Mouse (Mus musculus) embryonic facial prominence, embryonic 13.5 days (tissue): ENCODE results near the gene Pdgfa. TPM values are rescaled to one million over a fixed set of nuclear protein-coding genes. Genes with fewer than 3 reads are reported as not detected.

ENCODE experiments used
- ATAC-seq: fragments of 200-750 bp; cut with Nextera tagmentation; 2 replicates; pipeline ENCODE4 v1.8.0; 2017; ENCODE audit warnings: low read depth; ENCODE audit not compliant: insufficient number of reproducible peaks, insufficient read depth, low FRiP score, low TSS enrichment
- H3K27ac ChIP-seq: fragments of 300-500 bp; sonication (generic); 2 replicates; pipeline ENCODE4 v1.5.1; 2015; ENCODE audit warnings: moderate library complexity, mild to moderate bottlenecking, inconsistent platforms
- H3K27me3 ChIP-seq: fragments of 300-500 bp; sonication (generic); 2 replicates; pipeline ENCODE4 v1.6.1; 2015; ENCODE audit warnings: mild to moderate bottlenecking, inconsistent platforms
- H3K36me3 ChIP-seq: fragments of 300-500 bp; sonication (generic); 2 replicates; pipeline ENCODE4 v1.6.1; 2015; ENCODE audit warnings: mild to moderate bottlenecking, inconsistent platforms
- H3K4me1 ChIP-seq: fragments of 300-500 bp; sonication (generic); 2 replicates; pipeline ENCODE4 v1.6.1; 2015; ENCODE audit warnings: inconsistent platforms
- H3K4me2 ChIP-seq: fragments of 300-500 bp; sonication (generic); 2 replicates; pipeline ENCODE4 v1.6.1; 2015; ENCODE audit warnings: moderate library complexity, mild to moderate bottlenecking, inconsistent platforms
- H3K4me3 ChIP-seq: fragments of 300-500 bp; sonication (generic); 2 replicates; pipeline ENCODE4 v1.5.1; 2015; ENCODE audit warnings: mild to moderate bottlenecking, inconsistent platforms
- H3K9ac ChIP-seq: fragments of 300-500 bp; sonication (generic); 2 replicates; pipeline ENCODE4 v1.6.1; 2015; ENCODE audit warnings: mild to moderate bottlenecking, inconsistent platforms
- H3K9me3 ChIP-seq: fragments of 300-500 bp; sonication (generic); 2 replicates; pipeline ENCODE4 v1.6.1; 2016; ENCODE audit warnings: inconsistent platforms
- WGBS: fragments of 180-500 bp; shearing (Covaris S2); methylation state at CpG from one replicate; pipeline ENCODE4 v1.1.7; 2015; ENCODE audit warnings: mixed read lengths; 5-methylcytosine and 5-hydroxymethylcytosine counted together
- polyA plus RNA-seq: library from polyadenylated mRNA; unstranded; fragments of >200 nt; fragmentation: Nextera tagmentation; extraction: Ambion mirVana; gene quantifications from 2 replicates; pipeline ENCODE4 v1.2.1, GENCODE M21; 2015

Gene Pdgfa
- polyA plus RNA-seq, 1 experiment from 2014 or later, result 58.6 TPM

- Histone ChIP-seq H3K4me1 (peaks cover 13% of the 10 kb centered on the region), H3K9me3 (no peaks in the 10 kb centered on the region), H3K27ac (no peak overlapping the region), H3K36me3 (peaks cover 24% of the 10 kb centered on the region), H3K4me3 (no peak overlapping the region), H3K9ac (no peak overlapping the region), H3K4me2 (no peak overlapping the region), H3K27me3 (no peaks in the 10 kb centered on the region)
- ATAC-seq, result no peak
- 43% methylated on average over 3 of the region's 3 CpGs for WGBS
Observed at GRCm38 (mm10) chr5:138977759-138978158, 19.4 kb downstream of the Pdgfa start.

DNA sequence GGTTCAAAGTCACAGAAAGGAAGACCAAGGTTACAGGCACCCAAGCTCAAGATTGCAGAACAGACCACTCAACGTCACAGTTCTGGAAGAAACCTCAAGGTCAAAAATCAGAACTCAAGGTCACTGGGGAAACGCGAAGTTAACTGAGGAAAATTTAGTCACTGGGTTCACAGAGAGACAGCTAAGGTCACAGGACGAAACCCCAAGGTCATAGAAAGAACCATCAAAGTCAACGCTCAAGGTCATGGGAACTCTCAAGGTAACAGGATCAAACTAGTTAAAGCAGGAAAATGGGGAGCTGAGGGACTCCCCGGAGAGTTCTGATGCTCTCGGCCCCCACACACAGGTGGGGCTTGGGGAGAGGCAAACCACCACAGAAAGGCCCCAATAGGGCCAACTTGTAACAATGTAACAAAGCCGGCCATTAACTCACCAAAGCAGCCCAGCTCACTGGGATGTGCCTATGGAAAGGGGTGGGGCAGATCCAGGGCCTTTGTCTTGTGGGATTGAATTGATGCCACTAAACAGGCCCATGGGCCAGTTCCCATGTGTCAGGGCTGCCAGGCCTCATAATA is 22.2 kb downstream of the Pdgfa start:
- no peak overlapping the region for H3K4me2 ChIP-seq
- H3K27me3 ChIP-seq, result no peaks in the 10 kb centered on the region
- H3K9me3 ChIP-seq, result no peaks in the 10 kb centered on the region
- WGBS, result 90% methylated on average over 8 of the region's 8 CpGs
- H3K27ac ChIP-seq, result no peak overlapping the region
- ATAC-seq, result no peak
- no peak overlapping the region for H3K9ac ChIP-seq
- peaks cover 13% of the 10 kb centered on the region for H3K4me1 ChIP-seq
- H3K4me3 ChIP-seq, result no peak overlapping the region
- peaks cover 17% of the 10 kb centered on the region for H3K36me3 ChIP-seq

DNA sequence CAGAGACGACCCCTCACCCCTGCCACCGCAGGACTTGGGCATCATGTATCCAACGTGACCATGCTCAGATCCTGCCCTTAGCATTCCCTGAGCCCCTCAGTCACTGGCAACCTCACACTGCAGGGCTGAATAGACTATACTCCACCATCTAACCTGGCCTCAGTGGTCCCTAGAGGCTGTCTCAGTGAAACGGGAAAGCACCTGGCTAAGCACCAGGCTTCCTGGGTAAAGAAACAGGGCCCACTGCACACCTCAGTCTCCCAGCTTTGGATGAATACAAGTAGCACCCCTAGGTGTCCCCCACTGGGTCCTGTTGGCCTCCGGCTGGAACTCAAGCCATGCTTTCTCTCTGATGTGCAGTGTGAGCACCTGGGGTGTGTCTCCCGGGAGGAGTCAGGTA is 23.7 kb downstream of the Pdgfa start:
- Histone ChIP-seq H3K9me3 (no peaks in the 10 kb centered on the region), H3K27me3 (no peaks in the 10 kb centered on the region), H3K4me2 (no peak overlapping the region), H3K27ac (no peak overlapping the region), H3K36me3 (peaks cover 13% of the 10 kb centered on the region), H3K4me3 (no peak overlapping the region), H3K9ac (no peak overlapping the region), H3K4me1 (peaks cover 12% of the 10 kb centered on the region)
- no peak for ATAC-seq
- 74% methylated on average over 6 of the region's 6 CpGs for WGBS

- Histone ChIP-seq H3K4me3 (no peak overlapping the region), H3K27ac (no peak overlapping the region), H3K4me1 (peaks cover 14% of the 10 kb centered on the region), H3K4me2 (no peak overlapping the region), H3K36me3 (peaks cover 5% of the 10 kb centered on the region), H3K27me3 (no peaks in the 10 kb centered on the region), H3K9me3 (no peaks in the 10 kb centered on the region), H3K9ac (no peak overlapping the region)
- 80% methylated on average over 9 of the region's 9 CpGs for WGBS
- no peak for ATAC-seq
Observed at GRCm38 (mm10) chr5:138971405-138971804, 25.8 kb downstream of the Pdgfa start.

DNA sequence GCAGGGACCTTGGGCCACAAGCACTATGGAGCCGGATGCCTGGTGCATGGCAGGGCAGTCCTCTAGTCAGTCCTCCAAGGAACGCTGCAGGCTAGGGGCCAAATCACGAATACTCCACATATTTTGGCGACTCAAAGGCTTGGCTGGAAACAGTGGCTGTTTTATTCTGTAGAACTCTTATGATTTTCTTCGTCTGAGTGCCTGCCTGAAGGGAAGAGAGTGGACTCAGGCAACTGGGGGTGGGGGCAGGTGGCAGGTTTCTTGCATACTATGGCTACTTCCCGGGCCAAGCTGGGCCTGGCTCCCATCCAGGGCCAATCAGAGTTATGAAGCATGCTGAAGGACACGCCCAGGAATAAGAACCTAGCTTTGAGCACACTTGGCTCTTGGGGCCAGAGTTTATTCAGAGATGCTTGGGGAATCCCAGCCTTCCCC is 27.1 kb downstream of the Pdgfa start:
- ATAC-seq, result no peak; the same call in 1 of the 2 replicates
- Histone ChIP-seq H3K4me3 (no peak overlapping the region), H3K9me3 (no peaks in the 10 kb centered on the region), H3K27ac (peak overlapping the region; percentile 58), H3K27me3 (no peaks in the 10 kb centered on the region), H3K9ac (no peak overlapping the region), H3K4me1 (peaks cover 24% of the 10 kb centered on the region), H3K4me2 (no peak overlapping the region), H3K36me3 (no peaks in the 10 kb centered on the region; the same call in 1 of the 2 replicates)
- WGBS, result 43% methylated on average over 7 of the region's 7 CpGs

DNA sequence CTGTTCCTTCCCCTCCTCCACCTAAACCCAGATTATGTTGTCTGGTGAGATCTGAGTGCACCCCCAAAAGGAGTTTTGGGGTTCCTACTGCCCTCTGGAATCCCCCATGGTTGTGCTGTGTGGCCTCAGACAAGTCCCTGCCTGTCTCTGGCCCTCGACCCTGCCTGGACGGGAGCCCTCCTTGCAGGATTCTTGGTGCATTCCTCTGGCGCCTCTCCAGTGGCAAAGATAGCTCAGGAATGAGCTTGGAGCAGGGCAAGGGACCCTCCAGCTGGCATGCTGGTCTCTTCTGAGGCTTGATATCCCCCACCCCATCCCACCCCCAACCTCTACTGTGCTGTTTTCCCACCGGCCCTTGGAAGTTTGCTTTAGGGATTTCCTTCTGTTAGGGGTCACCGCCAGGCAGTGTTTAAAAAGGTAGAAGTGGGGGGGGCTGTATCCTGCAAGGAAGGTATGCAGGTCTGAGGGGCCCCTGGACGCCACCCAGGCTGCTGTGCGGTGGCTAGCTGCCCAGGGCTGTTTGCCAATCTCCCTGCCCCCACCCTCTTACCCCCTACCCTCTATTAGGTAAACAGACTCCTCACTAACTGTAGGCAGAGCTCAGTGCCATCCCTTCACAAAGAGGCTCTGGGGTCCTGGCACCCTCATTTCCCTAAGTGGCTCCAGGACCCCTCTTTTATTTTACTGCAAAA is 31.0 kb downstream of the Pdgfa start:
- Histone ChIP-seq H3K9me3 (no peaks in the 10 kb centered on the region), H3K4me1 (peaks cover 24% of the 10 kb centered on the region), H3K4me2 (0 out of 2 replicates have a peak overlapping the region, but pooled peaks have one; percentile 16), H3K4me3 (no peak overlapping the region), H3K27ac (peak overlapping the region; percentile 22; the same call in 1 of the 2 replicates), H3K36me3 (no peaks in the 10 kb centered on the region), H3K9ac (peak overlapping the region; percentile 32; the same call in 1 of the 2 replicates), H3K27me3 (no peaks in the 10 kb centered on the region)
- WGBS, result 30% methylated on average over 7 of the region's 7 CpGs
- no peak for ATAC-seq

GRCm38 (mm10) chr5:138965590-138965989 is 31.6 kb downstream of the Pdgfa start:
- H3K27me3 ChIP-seq, result no peaks in the 10 kb centered on the region
- ATAC-seq, result no peak
- H3K4me2 ChIP-seq, result no peak overlapping the region
- no peak overlapping the region for H3K9ac ChIP-seq
- no peaks in the 10 kb centered on the region for H3K36me3 ChIP-seq
- H3K9me3 ChIP-seq, result no peaks in the 10 kb centered on the region
- H3K4me3 ChIP-seq, result no peak overlapping the region
- 72% methylated on average over 2 of the region's 2 CpGs for WGBS
- H3K4me1 ChIP-seq, result peaks cover 23% of the 10 kb centered on the region
- no peak overlapping the region for H3K27ac ChIP-seq

- Histone ChIP-seq H3K9me3 (no peaks in the 10 kb centered on the region), H3K36me3 (no peaks in the 10 kb centered on the region), H3K27me3 (peaks cover 27% of the 10 kb centered on the region), H3K9ac (peak overlapping the region; percentile 40; the same call in 1 of the 2 replicates), H3K4me2 (no peak overlapping the region), H3K4me1 (peaks cover 34% of the 10 kb centered on the region), H3K4me3 (no peak overlapping the region), H3K27ac (no peak overlapping the region)
- no peak for ATAC-seq
- 34% methylated on average over 10 of the region's 10 CpGs for WGBS
Observed at GRCm38 (mm10) chr5:138956427-138956833, 40.7 kb downstream of the Pdgfa start.

DNA sequence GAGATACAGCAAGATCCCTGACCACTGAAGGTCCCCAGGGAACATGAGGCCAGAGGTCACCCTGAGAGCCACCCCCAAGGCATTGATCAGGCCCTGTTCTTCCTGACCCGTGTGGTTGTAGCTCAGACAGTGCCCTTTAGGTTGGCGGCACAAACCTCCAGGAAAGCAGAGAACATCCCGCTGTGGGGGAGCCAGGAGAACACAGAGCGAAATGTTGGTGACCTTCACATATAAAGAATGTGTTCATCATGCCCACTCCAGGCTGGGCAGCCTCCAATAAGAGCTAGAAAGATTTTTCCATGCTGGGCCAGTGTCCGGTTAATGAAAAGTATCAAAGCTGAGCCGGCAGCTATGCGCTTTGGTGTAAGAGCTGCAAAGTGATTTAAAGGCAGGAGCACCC is 43.2 kb downstream of the Pdgfa start:
- H3K4me3 ChIP-seq, result no peak overlapping the region
- no peak overlapping the region for H3K4me2 ChIP-seq
- no peaks in the 10 kb centered on the region for H3K9me3 ChIP-seq
- H3K4me1 ChIP-seq, result peaks cover 42% of the 10 kb centered on the region
- no peak for ATAC-seq
- H3K9ac ChIP-seq, result peak overlapping the region; percentile 36; the same call in 1 of the 2 replicates
- peaks cover 34% of the 10 kb centered on the region for H3K27me3 ChIP-seq
- H3K27ac ChIP-seq, result no peak overlapping the region
- WGBS, result 67% methylated on average over 7 of the region's 7 CpGs
- H3K36me3 ChIP-seq, result no peaks in the 10 kb centered on the region

DNA sequence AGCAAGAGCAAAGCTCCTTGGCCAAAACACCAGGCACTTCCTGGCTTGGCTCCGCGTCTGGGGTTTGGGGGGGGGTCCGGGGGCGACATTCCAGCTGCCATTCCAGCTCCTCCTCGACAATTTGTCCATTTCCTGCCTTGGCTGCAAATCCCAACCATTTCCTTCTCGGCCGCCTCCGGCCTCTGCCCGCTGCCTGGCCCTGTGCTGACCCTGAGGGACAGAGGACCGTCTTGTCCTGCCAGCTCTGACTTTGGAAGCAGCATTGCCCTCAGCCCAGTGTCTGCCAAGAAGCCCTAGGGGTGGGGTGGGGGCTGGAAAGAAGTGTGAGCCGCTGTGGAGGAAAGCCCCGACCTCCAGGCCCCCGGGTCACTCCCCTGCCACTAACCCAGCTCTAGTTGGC is 44.2 kb downstream of the Pdgfa start:
- no peaks in the 10 kb centered on the region for H3K9me3 ChIP-seq
- no peaks in the 10 kb centered on the region for H3K36me3 ChIP-seq
- peaks cover 52% of the 10 kb centered on the region for H3K4me1 ChIP-seq
- H3K4me3 ChIP-seq, result no peak overlapping the region
- no peak overlapping the region for H3K4me2 ChIP-seq
- H3K9ac ChIP-seq, result no peak overlapping the region
- no peak for ATAC-seq
- 20% methylated on average over 13 of the region's 13 CpGs for WGBS
- peaks cover 29% of the 10 kb centered on the region for H3K27me3 ChIP-seq
- H3K27ac ChIP-seq, result no peak overlapping the region

- WGBS, result 90% methylated on average over 2 of the region's 2 CpGs
- H3K9me3 ChIP-seq, result no peaks in the 10 kb centered on the region
- H3K4me1 ChIP-seq, result peaks cover 52% of the 10 kb centered on the region
Observed at GRCm38 (mm10) chr5:138951305-138951704, 45.9 kb downstream of the Pdgfa start.

DNA sequence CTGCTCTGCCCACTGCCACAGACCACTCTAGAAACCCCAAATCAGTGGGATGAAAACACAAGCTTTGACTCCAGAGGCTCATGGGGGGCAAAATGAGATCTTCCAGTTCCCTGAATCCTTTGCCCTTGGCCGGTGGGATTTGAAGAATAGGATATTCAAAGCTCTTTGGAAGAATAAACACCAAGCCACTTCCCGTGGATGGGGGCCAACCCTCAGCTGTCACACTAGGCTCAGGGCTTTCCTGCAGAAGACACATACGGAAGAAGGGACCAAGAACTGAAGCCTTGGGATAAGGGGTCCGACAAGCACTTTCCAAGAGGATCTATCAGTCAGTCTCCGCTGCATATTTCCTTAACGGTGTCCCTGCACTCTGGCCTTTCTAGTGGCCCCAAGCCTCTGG is 48.0 kb downstream of the Pdgfa start:
- peaks cover 18% of the 10 kb centered on the region for H3K27me3 ChIP-seq
- H3K4me3 ChIP-seq, result no peak overlapping the region
- H3K4me2 ChIP-seq, result no peak overlapping the region
- H3K9ac ChIP-seq, result no peak overlapping the region
- no peaks in the 10 kb centered on the region for H3K9me3 ChIP-seq
- peak overlapping the region; percentile 72; the same call in 1 of the 2 replicates for H3K27ac ChIP-seq
- H3K36me3 ChIP-seq, result no peaks in the 10 kb centered on the region
- H3K4me1 ChIP-seq, result peaks cover 42% of the 10 kb centered on the region
- no peak for ATAC-seq
- WGBS, result 84% methylated on average over 6 of the region's 6 CpGs

More at GRCm38 (mm10) chr5:138951305-138951704, 45.9 kb downstream of the Pdgfa start:
- Histone ChIP-seq H3K9ac (no peak overlapping the region), H3K27me3 (peaks cover 18% of the 10 kb centered on the region), H3K4me2 (no peak overlapping the region), H3K36me3 (no peaks in the 10 kb centered on the region), H3K4me3 (no peak overlapping the region), H3K27ac (no peak overlapping the region)
- no peak for ATAC-seq
